8 mouse cellular contexts compared by ENCODE assay signal in the genomic region with DNA sequence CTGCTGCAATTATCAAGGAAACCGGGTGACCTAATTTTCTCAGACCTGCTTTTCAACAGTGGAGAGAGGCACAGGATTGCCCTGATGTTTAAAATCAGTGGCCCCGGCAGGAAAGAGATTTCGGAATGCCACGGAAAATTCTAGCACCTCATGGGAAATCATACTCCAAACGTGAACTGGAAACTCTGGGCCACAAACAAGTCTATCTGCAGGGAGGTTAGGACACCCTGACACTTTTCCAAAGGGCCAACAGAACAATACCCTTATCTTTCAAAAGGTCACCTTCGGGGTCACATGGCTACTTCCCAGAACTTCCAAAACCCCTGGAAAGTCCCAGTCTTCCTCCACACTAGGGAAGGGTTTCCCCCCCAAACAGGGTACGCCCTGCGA. TPM values are rescaled to one million over a fixed set of nuclear protein-coding genes. Genes with fewer than 3 reads are reported as not detected.
DNase-seq lines count a peak whose midpoint lies in the region; ATAC-seq lines count a peak whose summit lies in the region.

No protein-coding gene starts in this region.

- WGBS in neural tube, embryonic 12.5 days, result 72% methylated on average over 8 of the region's 8 CpGs
- WGBS in hindbrain, embryonic 15.5 days, result 64% methylated on average over 8 of the region's 8 CpGs

- no peak for ATAC-seq in neural tube, embryonic 12.5 days (ENCODE audit: low FRiP score, low read depth)
- no peak for ATAC-seq in hindbrain, embryonic 15.5 days (ENCODE audit: low FRiP score, low read depth)
- no peak for ATAC-seq in activated CD4-positive, CD25-positive, alpha-beta regulatory T cell, adult 4 months

- H3K36me3 ChIP-seq in neural tube, embryonic 12.5 days, result no peaks in the 10 kb centered on the region
- H3K36me3 ChIP-seq in hindbrain, embryonic 15.5 days, result no peaks in the 10 kb centered on the region

- intact Hi-C loops in heart, postnatal 14 days (cut with DNase I), result no loop called here
- intact Hi-C loops in gastrocnemius, postnatal 36 days (cut with DNase I), result no loop called here

- DNase-seq in heart, adult 11 months, result peak; percentile 94
- DNase-seq in heart, postnatal 14 days, result no peak
- DNase-seq in neural tube, embryonic 10.5 days (ENCODE audit: extremely low spot score, low spot score), result no peak
- no peak for DNase-seq in gastrocnemius, postnatal 36 days
- DNase-seq in left cerebral cortex, adult 8-10 months (ENCODE audit: low spot score in 2 of 2), result no peak

- peaks cover 9% of the 10 kb centered on the region; the same call in 1 of the 2 replicates for H3K27me3 ChIP-seq in neural tube, embryonic 12.5 days (replicated peaks)
- no peaks in the 10 kb centered on the region for H3K27me3 ChIP-seq in hindbrain, embryonic 15.5 days

- H3K27ac ChIP-seq in neural tube, embryonic 12.5 days, result no peak overlapping the region
- no peak overlapping the region for H3K27ac ChIP-seq in hindbrain, embryonic 15.5 days (replicated peaks)

- no peak overlapping the region for H3K9ac ChIP-seq in neural tube, embryonic 12.5 days
- H3K9ac ChIP-seq in hindbrain, embryonic 15.5 days, result no peak overlapping the region

- H3K4me2 ChIP-seq in neural tube, embryonic 12.5 days (replicated peaks), result peak overlapping the region; percentile 41
- H3K4me2 ChIP-seq in hindbrain, embryonic 15.5 days, result peak overlapping the region; percentile 38; the same call in 1 of the 2 replicates

- peaks cover 13% of the 10 kb centered on the region for H3K4me1 ChIP-seq in neural tube, embryonic 12.5 days
- peaks cover 21% of the 10 kb centered on the region for H3K4me1 ChIP-seq in hindbrain, embryonic 15.5 days (replicated peaks)

- H3K9me3 ChIP-seq in neural tube, embryonic 12.5 days, result no peaks in the 10 kb centered on the region
- no peaks in the 10 kb centered on the region for H3K9me3 ChIP-seq in hindbrain, embryonic 15.5 days

- no peak overlapping the region for H3K4me3 ChIP-seq in neural tube, embryonic 12.5 days
- no peak overlapping the region for H3K4me3 ChIP-seq in hindbrain, embryonic 15.5 days

RNA-seq across cellular contexts. Expression of a gene that starts 12.8 kb away (rescaled TPM):
- 10 to 100 TPM; 12.0 to 13.0 TPM for total RNA-seq in heart, postnatal 14 days (2021)
- 8.0 and 9.5 TPM in 2 replicates for polyA plus RNA-seq in neural tube, embryonic 12.5 days (2016; fragmentation: Nextera tagmentation; extraction: Ambion mirVana)
- polyA plus RNA-seq in hindbrain, embryonic 15.5 days (2015; fragmentation: Nextera tagmentation; extraction: Ambion mirVana), result 18.5 and 19.9 TPM in 2 replicates
- polyA plus RNA-seq in activated CD4-positive, CD25-positive, alpha-beta regulatory T cell, adult 4 months (2017; shearing (Covaris generic)), result 100 to 1,000 TPM; 109 to 116 TPM
- total RNA-seq in gastrocnemius, postnatal 36 days (2021), result 1 to 10 TPM; 7.9 to 8.0 TPM
- total RNA-seq in left cerebral cortex, adult 8-10 months (2022), result 10 to 100 TPM; 19.5 to 21.7 (median 20.9) TPM

RNA-seq across cellular contexts. Expression of a gene that starts 51.0 kb away (rescaled TPM):
- 100 to 1,000 TPM; 741 to 790 TPM for total RNA-seq in heart, postnatal 14 days (2021)
- 3.7 and 4.0 TPM in 2 replicates for polyA plus RNA-seq in neural tube, embryonic 12.5 days (2016; fragmentation: Nextera tagmentation; extraction: Ambion mirVana)
- polyA plus RNA-seq in hindbrain, embryonic 15.5 days (2015; fragmentation: Nextera tagmentation; extraction: Ambion mirVana), result 2.3 and 2.6 TPM in 2 replicates
- polyA plus RNA-seq in activated CD4-positive, CD25-positive, alpha-beta regulatory T cell, adult 4 months (2017; shearing (Covaris generic)), result 10 to 100 TPM; 25.3 to 28.8 TPM
- total RNA-seq in gastrocnemius, postnatal 36 days (2021), result 1,000 to 10,000 TPM in 1 of 2 experiments, 100 to 1,000 TPM in 1; 793 to 1,026 TPM
- 10 to 100 TPM; 59.6 to 79.0 (median 61.8) TPM for total RNA-seq in left cerebral cortex, adult 8-10 months (2022)

Comparison
In these comparisons a context has a peak if more than half of its experiments do, and no peak if none do; other contexts are left out.
1. RNA of a gene that starts 51.0 kb away (total RNA-seq): 793 to 1,026 TPM in gastrocnemius, postnatal 36 days and 741 to 790 TPM in heart, postnatal 14 days; 59.6 to 79.0 TPM in left cerebral cortex, adult 8-10 months; every median in the first group is over 4 times any median in the second.